Mouse (Mus musculus): ENCODE measurements at regions not wholly inside any gene's neighbourhood (a gene's known extent, or its start where the extent isn't known, plus 50 kb on each side); places are given as distances from the start of the nearest gene placed in this dataset.
"Not testable (repeated sequence)": the region's sequence is repeated elsewhere in the genome, so short reads cannot be mapped to it uniquely, and the experiment has no call there.

- in situ Hi-C loops (cut with MboI, MseI): no loop called here
These were observed 420.0 kb downstream of the Tcerg1l start for GRCm38 (mm10) chr7:137977527-137977926.

DNA sequence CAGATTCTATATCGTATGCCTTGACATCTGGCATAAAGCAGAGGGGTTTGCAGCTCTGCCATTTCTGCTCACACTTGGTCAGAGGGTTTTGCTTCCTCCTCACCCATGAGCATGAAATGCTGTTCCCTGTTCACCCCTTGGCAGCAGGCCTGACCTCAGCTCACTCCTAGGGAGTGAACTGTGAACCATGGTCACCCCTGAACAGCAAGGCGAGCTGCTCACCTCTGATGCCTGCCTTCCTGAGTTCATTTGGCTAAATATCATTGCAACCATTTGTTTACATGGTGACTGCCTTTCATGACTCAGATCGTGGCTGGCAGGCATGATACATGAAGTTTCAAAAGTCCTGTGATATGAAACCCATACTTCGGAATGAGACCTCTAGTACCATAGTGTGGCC lies 418.2 kb downstream of the Tcerg1l start:
- in situ Hi-C loops (cut with MboI, MseI): no loop called here

DNA sequence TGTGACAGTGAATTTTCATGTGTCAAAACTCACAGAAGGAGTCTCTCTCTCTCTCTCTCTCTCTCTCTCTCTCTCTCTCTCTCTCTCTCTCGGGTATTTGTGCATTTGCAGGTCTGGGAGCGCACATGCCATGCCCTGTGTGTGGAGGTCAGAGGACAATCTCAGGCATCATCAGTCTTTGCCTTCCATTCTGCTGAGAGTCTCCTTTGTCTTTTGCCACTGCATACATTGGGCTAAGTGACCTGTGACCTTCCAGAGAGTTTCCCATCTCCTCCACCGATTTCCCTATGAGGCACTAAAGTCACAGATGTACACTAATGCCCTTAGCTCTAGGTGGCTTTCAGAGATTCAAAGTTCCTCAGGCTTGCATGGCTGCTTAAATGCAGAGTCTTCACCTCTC lies 391.7 kb downstream of the Tcerg1l start:
- in situ Hi-C loops (cut with MboI, MseI): no loop called here

DNA sequence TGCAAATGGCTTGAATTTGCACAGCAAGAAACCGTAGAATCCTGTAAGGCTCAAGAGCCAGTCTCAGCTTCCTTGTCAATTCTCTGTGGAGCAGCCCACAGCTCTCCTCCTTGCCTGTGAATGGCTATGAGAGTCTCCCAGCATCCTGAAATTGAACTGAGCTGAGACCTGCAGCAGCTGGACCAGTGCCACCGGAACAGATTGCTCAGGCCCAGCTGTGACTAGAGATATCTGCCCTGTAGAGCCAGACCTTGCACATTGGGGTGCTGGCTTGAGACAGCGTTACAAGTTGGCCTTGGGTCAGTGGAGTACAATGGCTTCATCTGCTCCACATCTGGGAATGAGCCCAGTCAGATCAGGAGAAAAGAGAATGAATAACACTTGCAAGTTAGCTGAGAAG lies 390.6 kb downstream of the Tcerg1l start:
- in situ Hi-C loops (cut with MboI, MseI): no loop called here

- in situ Hi-C loops (cut with MboI, MseI): no loop called here
These were observed 388.9 kb downstream of the Tcerg1l start for GRCm38 (mm10) chr7:138008601-138009000.

DNA sequence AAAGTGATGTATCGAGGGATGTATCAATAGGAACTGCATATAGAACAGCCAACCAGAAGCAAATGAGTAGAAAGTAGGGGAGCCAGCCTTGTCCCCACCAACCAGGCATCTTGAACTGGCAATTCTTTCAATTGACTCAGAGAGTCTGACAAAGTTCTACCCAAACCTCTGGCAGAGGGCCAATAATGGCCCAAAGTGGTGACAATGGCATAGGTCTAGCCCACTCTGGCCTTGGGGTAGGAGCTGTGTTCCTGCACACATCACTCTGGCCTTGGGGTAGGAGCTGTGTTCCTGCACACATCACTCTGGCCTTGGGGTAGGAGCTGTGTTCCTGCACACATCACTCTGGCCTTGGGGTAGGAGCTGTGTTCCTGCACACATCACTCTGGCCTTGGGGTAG lies 373.5 kb downstream of the Tcerg1l start:
- in situ Hi-C loops (cut with MboI, MseI): not testable (repeated sequence)

DNA sequence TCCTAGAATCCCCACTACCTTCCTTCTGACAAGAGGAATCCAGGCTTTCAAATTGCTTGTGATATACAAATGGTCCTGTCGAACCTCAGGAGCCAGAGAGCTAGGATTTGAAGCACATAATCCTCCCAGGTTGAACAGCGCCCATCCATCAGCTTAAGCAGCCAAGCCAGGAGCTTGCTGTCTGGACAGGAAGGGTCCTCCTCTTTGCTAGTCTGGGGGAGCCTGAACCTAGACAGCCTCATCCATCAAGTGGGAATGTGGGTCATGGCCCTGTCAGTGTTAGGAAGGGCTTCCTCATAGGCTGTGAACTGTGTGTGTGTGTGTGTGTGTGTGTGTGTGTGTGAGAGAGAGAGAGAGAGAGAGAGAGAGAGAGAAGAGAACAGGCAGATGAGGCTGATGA lies 345.8 kb downstream of the Tcerg1l start:
- in situ Hi-C loops (cut with MboI, MseI): loop anchor here (10.0 kb wide), 1 partner anchor 1957 kb away; no protein-coding TSS in a partner anchor

- in situ Hi-C loops (cut with MboI, MseI): loop anchor here (10.0 kb wide), 1 partner anchor 1960 kb away; no protein-coding TSS in a partner anchor
These were observed 342.8 kb downstream of the Tcerg1l start for GRCm38 (mm10) chr7:138054756-138055155.

DNA sequence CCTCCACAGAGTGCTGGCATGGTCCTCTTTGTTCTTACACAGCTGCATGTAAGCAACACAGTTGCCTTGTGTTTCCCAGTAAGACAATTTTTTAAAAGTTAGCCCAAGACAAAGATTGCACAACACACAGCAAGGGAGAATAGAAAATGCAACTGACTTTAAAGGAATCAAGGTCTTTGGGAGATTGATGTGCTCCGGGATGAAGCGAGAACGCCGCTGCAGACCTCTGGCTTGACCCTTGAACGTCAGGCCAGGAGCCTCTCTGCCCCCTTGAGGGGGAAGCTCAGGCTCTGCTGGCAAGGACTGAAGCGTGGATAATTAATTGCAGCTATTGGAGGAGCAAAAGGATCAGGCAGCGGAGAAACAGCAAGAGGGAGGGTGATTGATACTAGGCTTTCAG lies 336.4 kb downstream of the Tcerg1l start:
- in situ Hi-C loops (cut with MboI, MseI): no loop called here

DNA sequence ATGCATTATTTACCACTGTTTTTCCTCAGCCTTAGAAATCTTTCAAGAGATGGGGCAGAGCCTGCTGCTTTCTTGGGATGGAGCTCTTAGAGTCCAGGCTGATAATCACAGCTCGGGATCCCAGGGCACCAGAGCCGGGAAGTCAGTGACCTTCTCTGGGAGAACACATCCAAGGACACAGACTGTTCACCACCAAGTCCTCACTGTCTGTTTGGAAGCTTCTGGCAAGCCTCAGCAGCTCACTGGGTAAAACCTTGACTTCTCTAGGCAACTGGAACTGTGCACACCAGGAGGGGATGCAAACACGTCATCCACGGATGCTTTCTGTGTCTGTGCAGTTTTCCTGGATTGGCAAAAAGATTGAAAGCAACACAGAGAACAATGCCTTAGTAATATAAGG lies 330.6 kb downstream of the Tcerg1l start:
- in situ Hi-C loops (cut with MboI, MseI): loop anchor here (5.0 kb wide), 1 partner anchor 575 kb away; no protein-coding TSS in a partner anchor

- in situ Hi-C loops (cut with MboI, MseI): no loop called here
These were observed 322.3 kb downstream of the Tcerg1l start for GRCm38 (mm10) chr7:138075231-138075630.

DNA sequence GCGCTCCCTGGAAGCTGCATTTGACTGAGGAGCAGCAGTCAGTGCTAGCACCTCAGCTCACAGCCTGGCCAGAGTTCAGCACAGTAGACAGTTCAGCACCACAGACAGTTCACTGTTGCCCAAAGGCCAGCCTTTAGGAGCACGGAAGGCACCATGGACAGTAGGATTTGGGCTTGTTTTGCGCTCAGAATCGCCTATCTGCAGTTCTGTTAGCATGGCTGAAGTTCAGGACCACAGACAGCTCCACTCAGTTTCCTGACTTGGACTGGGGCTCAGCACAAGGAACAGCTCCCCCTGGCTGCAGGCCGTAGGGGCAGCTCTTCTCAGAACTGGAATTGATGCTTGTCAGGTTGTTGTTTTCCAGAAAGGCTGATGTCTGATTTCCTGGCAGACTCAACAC lies 313.6 kb downstream of the Tcerg1l start:
- in situ Hi-C loops (cut with MboI, MseI): no loop called here

DNA sequence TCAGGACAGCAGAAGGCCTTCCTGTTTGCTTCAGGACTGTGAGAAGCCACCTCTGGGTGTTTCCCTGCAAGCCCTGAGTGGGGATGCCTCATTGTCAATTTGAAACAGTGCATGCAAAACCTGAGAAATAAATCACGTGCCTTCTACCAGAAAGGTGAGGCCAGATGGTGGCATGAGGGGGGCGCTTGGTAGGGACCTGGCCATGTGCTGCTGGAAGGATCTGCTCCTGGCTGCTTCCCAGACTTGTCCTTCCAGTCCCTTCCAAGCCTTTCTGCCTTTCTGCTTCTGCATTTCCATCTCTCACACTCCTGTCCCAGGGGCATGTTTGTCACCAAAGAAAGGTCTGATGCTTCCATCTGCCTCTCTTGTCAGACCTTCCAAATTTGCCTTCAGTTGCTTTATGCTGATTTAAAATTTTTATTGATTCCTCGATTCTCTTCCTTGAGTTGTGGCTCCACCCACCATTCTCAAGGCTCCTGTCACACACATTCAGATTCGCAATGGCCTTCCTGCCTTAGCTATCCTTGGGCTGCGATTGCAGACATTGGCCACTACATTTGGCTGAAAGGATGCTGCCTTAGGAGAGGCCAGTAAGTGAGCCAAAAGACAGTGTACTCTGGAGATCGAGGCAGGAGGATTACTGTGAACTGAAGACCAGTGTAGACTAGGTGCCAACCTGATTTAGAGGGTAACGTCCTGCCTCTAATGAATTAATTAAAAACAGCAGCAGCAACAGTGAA lies 289.9 kb downstream of the Tcerg1l start:
- in situ Hi-C loops (cut with MboI, MseI): no loop called here

GRCm38 (mm10) chr7:138121497-138121896 lies 276.0 kb downstream of the Tcerg1l start:
- in situ Hi-C loops (cut with MboI, MseI): no loop called here

DNA sequence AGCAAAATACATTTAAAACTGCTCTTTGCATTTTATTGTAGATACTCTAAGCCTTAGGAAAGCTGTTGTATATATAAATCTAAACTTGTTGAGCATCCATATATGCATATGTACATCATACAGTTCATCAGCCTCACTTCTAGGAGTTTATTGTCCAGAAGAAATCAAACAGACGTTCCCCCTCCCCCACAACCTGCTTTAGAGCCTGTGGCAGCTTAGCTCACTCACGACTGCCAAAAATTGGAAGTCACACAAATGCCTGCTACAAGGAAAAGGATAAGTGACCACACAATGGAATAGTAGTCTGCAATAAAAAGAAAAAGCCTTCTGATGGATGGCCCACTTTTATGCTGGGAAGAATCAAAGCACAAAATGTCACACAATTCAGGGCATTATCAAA lies 267.8 kb downstream of the Tcerg1l start:
- in situ Hi-C loops (cut with MboI, MseI): no loop called here

- in situ Hi-C loops (cut with MboI, MseI): no loop called here
These were observed 264.1 kb downstream of the Tcerg1l start for GRCm38 (mm10) chr7:138133427-138133826.

DNA sequence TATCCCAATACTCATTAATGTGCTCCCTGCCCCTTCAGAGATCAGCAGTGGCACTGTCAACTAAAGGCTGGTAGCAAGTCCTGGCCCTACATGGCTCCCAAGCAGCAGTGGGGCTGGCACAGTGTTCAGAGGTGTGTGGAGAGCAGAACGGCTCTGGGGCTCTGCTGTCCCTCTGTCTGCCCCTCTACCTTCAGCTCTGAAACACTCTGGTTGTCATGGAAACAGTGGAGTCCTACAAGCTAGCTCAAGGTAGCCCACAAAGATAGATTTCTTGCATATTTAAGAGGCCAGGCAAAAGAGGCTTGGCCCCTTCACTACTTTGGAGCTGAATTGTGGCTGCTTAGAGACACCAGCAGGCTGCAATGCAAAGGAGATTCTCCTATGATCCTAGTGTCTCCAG lies 259.6 kb downstream of the Tcerg1l start:
- in situ Hi-C loops (cut with MboI, MseI): no loop called here

DNA sequence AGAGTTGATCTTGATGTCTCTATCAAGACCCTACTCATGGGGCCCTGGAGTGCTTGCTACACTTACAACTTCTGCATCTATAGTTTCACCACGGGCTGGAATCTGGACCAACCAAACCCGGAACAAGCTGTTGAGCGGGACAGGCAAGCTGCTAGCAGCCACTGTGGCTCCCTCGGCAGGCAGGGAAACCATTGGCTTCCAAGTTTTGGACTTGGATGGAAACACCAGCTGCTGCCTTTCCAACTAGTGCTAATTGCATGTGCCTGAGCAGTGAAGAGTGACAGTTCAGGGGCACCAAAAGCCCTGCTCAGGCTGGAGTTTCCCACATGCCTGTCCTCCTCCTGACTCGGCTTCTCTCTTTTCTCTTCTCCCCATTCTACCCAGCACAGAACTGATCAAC lies 257.8 kb downstream of the Tcerg1l start:
- in situ Hi-C loops (cut with MboI, MseI): no loop called here

DNA sequence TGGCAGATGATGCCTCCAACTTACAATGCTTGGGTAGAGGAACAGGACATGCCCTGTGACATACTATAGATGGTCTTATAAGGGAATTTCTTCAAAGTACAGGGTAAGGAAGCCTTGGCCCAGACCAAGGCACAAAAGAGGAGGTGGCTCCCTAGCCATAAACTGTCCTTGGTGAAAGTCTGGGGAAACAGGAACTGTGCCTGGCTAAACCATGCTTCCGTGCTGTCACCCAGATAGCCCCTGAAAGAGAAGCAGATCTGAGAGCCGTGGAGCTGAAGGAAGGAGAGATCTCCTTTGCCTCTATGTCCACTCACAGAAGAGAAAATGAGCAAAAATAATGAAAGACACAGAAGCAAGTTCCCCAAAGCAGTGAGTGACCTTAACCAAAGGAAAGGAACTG lies 248.0 kb downstream of the Tcerg1l start:
- in situ Hi-C loops (cut with MboI, MseI): no loop called here

DNA sequence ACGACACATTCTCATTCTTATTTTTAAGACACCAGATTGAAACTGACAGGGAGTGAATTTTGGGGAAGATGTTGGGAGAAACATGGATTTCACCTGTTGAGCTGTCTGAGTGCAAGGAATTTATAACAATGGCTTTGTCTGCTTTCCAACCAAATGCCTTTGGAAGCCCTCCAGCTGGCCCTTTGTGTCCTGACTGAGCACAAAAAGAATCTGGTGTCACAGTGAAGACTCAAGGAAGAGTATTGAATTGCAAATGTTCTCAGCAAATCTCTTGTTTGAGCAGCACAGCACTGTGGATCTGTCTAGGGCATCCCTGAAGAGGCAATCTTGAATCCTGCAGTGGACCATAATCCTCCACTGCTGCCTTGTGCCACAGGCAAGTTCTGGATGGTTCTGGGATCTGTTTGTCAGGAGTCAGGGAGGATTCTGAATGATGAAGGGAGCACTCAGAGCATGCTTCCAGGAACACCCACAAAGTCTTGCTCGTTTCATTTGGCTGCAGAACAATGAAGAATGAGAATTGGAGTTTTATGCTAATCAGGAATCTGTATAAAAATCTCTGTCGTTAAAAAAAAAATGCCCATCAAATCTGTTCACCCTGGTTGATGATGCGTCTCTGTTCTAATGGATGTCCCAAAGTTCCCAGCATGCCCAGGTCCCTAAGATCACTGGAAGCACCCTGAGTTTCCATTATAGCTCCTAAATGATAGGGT lies 243.9 kb downstream of the Tcerg1l start:
- in situ Hi-C loops (cut with MboI, MseI): no loop called here

Measured in regulatory T cell (primary cell).